Mouse (Mus musculus): ENCODE data around the gene Ube4b. TPM values are rescaled to one million over a fixed set of nuclear protein-coding genes. Genes with fewer than 3 reads are reported as not detected.

The Ube4b gene
- polyA plus RNA-seq (2012; rRNA removed): 110 and 148 TPM in 2 replicates

- peak; percentile 100 for DNase-seq
- Histone ChIP-seq H3K4me3 (ENCODE audit: control insufficient read depth, insufficient read depth, low read length) (peak within 1 kb of the TSS; percentile 94), H3K27ac (ENCODE audit: control insufficient read depth, insufficient read depth, low read length) (peak within 1 kb of the TSS; percentile 84), H3K36me3 (ENCODE audit: control insufficient read depth, insufficient read depth, low read length) (no peaks in the 10 kb centered on the region), H3K4me1 (replicated peaks; ENCODE audit: control insufficient read depth, insufficient read depth, low read length) (peaks cover 12% of the 10 kb centered on the region), H3K27me3 (ENCODE audit: control insufficient read depth, insufficient read depth, low read length) (no peaks in the 10 kb centered on the region)
- TF ChIP-seq POLR2A (IDR thresholded peaks at IDR 0.05; ENCODE audit: control insufficient read depth, extremely low read depth, insufficient read depth, low read length, poor library complexity) (no peak; the same call in 1 of the 2 replicates), CTCF (IDR thresholded peaks at IDR 0.05; ENCODE audit: borderline replicate concordance, control insufficient read depth, extremely low read depth, insufficient read depth, low read length, poor library complexity) (no peak)
- WGBS: 2% methylated on average over 49 of the region's 50 CpGs
Measured at GRCm38 (mm10) chr4:149426325-149427199, at the start of gene Ube4b. Gene Ube4b, minus strand, starts transcription at chr4:149426749.

DNA sequence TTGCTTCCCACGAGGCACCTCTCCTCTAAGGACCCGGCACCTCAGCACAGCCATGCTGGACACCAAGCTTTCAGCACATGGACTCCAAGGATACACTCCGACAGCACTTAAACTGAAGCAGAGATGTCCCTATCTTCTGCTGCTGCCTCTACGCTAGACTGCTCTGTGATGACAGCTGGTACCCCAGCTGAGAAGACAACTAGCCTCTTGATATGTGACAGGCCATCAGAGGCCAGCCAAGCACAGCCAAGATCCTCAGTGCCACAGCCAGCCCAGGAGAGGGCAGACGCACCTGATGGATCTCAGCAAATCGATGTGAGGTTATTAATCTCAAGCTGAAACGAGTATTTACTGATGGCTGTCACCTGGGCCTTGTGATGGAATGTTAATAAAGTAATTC is 48.5 kb upstream of the Ube4b start:
- H3K27me3 ChIP-seq (ENCODE audit: control insufficient read depth, insufficient read depth, low read length): no peaks in the 10 kb centered on the region
- DNase-seq: no peak
- no peak overlapping the region for H3K4me3 ChIP-seq (ENCODE audit: control insufficient read depth, insufficient read depth, low read length)
- TF ChIP-seq POLR2A (IDR thresholded peaks at IDR 0.05; ENCODE audit: control insufficient read depth, extremely low read depth, insufficient read depth, low read length, poor library complexity) (no peak), CTCF (IDR thresholded peaks at IDR 0.05; ENCODE audit: borderline replicate concordance, control insufficient read depth, extremely low read depth, insufficient read depth, low read length, poor library complexity) (no peak)
- no peak overlapping the region for H3K27ac ChIP-seq (ENCODE audit: control insufficient read depth, insufficient read depth, low read length)
- peaks cover 12% of the 10 kb centered on the region for H3K4me1 ChIP-seq (replicated peaks; ENCODE audit: control insufficient read depth, insufficient read depth, low read length)
- H3K36me3 ChIP-seq (ENCODE audit: control insufficient read depth, insufficient read depth, low read length): 0 out of 2 replicates have a peak, but pooled peaks cover 3% of the 10 kb centered on the region
- WGBS: 93% methylated on average over 7 of the region's 7 CpGs

- 0 out of 2 replicates have a peak, but pooled peaks cover 3% of the 10 kb centered on the region for H3K36me3 ChIP-seq (ENCODE audit: control insufficient read depth, insufficient read depth, low read length)
- peak; percentile 88 for DNase-seq
- 8% methylated on average over 3 of the region's 3 CpGs for WGBS
Measured at GRCm38 (mm10) chr4:149469557-149469956, 43.0 kb upstream of the Ube4b start.

GRCm38 (mm10) chr4:149463435-149463950 is 36.9 kb upstream of the Ube4b start:
- no peak overlapping the region for H3K4me3 ChIP-seq (ENCODE audit: control insufficient read depth, insufficient read depth, low read length)
- H3K36me3 ChIP-seq (ENCODE audit: control insufficient read depth, insufficient read depth, low read length): no peaks in the 10 kb centered on the region
- TF ChIP-seq CTCF (IDR thresholded peaks at IDR 0.05; ENCODE audit: borderline replicate concordance, control insufficient read depth, extremely low read depth, insufficient read depth, low read length, poor library complexity) (no peak), POLR2A (IDR thresholded peaks at IDR 0.05; ENCODE audit: control insufficient read depth, extremely low read depth, insufficient read depth, low read length, poor library complexity) (no peak)
- H3K27ac ChIP-seq (ENCODE audit: control insufficient read depth, insufficient read depth, low read length): no peak overlapping the region
- no peaks in the 10 kb centered on the region for H3K27me3 ChIP-seq (ENCODE audit: control insufficient read depth, insufficient read depth, low read length)
- 94% methylated on average over 6 of the region's 6 CpGs for whole genome bisulfite sequencing
- peak; percentile 24 for DNase-seq
- H3K4me1 ChIP-seq (replicated peaks; ENCODE audit: control insufficient read depth, insufficient read depth, low read length): peaks cover 45% of the 10 kb centered on the region

More at GRCm38 (mm10) chr4:149469557-149469956, 43.0 kb upstream of the Ube4b start:
- Histone ChIP-seq H3K27ac (ENCODE audit: control insufficient read depth, insufficient read depth, low read length) (peak overlapping the region; percentile 99), H3K4me3 (ENCODE audit: control insufficient read depth, insufficient read depth, low read length) (no peak overlapping the region), H3K4me1 (replicated peaks; ENCODE audit: control insufficient read depth, insufficient read depth, low read length) (peaks cover 42% of the 10 kb centered on the region), H3K27me3 (ENCODE audit: control insufficient read depth, insufficient read depth, low read length) (no peaks in the 10 kb centered on the region)
- TF ChIP-seq CTCF (IDR thresholded peaks at IDR 0.05; ENCODE audit: borderline replicate concordance, control insufficient read depth, extremely low read depth, insufficient read depth, low read length, poor library complexity) (no peak), POLR2A (IDR thresholded peaks at IDR 0.05; ENCODE audit: control insufficient read depth, extremely low read depth, insufficient read depth, low read length, poor library complexity) (no peak)

DNA sequence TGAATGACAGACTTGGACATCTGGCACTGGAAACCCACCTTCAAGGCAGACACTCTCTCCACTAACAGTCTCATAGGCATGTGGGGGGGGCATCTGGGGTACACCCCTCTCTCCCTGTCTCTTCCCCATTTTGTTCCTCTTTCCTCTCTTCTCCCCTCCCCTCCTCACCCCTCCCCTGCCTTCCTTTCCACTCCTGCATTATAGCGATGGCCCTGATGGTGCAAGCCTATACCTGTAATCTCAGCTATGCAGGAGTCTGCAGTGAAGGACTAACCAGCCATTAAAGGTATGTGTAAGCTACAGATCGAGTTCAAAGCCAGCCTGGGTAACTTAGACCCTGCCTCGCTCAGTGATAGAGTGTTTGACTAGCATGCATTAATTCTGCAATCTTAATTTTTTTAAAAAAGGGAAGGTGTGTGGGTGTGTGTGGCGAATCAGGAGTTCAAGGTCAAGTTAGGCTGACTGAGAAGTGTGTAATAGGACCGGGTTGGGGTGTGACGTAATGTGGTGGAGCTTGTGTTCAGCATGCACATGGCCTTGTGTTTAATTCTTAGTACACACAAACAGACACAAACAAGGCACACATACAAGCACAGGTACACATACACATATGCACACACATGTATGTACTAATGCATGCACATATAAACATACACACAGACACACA is 35.9 kb upstream of the Ube4b start:
- WGBS: 63% methylated on average over 6 of the region's 6 CpGs
- H3K27ac ChIP-seq (ENCODE audit: control insufficient read depth, insufficient read depth, low read length): no peak overlapping the region
- H3K4me1 ChIP-seq (replicated peaks; ENCODE audit: control insufficient read depth, insufficient read depth, low read length): peaks cover 41% of the 10 kb centered on the region

More for the DNA sequence above, 35.9 kb upstream of the Ube4b start:
- TF ChIP-seq POLR2A (IDR thresholded peaks at IDR 0.05; ENCODE audit: control insufficient read depth, extremely low read depth, insufficient read depth, low read length, poor library complexity) (no peak), CTCF (IDR thresholded peaks at IDR 0.05; ENCODE audit: borderline replicate concordance, control insufficient read depth, extremely low read depth, insufficient read depth, low read length, poor library complexity) (no peak)
- no peak for DNase-seq
- no peaks in the 10 kb centered on the region for H3K36me3 ChIP-seq (ENCODE audit: control insufficient read depth, insufficient read depth, low read length)
- no peak overlapping the region for H3K4me3 ChIP-seq (ENCODE audit: control insufficient read depth, insufficient read depth, low read length)
- no peaks in the 10 kb centered on the region for H3K27me3 ChIP-seq (ENCODE audit: control insufficient read depth, insufficient read depth, low read length)

Data from thymus, adult 2 months (tissue).